Mouse (Mus musculus) ES-E14 (cell line): Measurements from ENCODE around the gene Ccdc28b. TPM values are rescaled to one million over a fixed set of nuclear protein-coding genes. Genes with fewer than 3 reads are reported as not detected.

Experiments
- DNase-seq: peaks from one replicate; pipeline ENCODE4 v3.0.0-alpha.2; 2013; ENCODE audit warnings: low read depth, low spot score
- H3K27ac ChIP-seq: 2 replicates; pipeline ENCODE4 v1.5.1; 2012; ENCODE audit warnings: low read depth, mild to moderate bottlenecking, low read length, moderate library complexity, mixed read lengths; ENCODE audit not compliant: poor library complexity, insufficient read depth, severe bottlenecking
- H3K36me3 ChIP-seq: 2 replicates; pipeline ENCODE4 v1.6.1; 2012; ENCODE audit warnings: mild to moderate bottlenecking, low read length, moderate library complexity, mixed read lengths; ENCODE audit not compliant: control insufficient read depth, poor library complexity, insufficient read depth, severe bottlenecking
- H3K4me1 ChIP-seq, 2 experiments: fragments of 150-350 bp in 1 of 2; sonication (generic) in 1 of 2; 2 replicates each; pipeline ENCODE4 v1.6.1; 2012; ENCODE audit warnings: low read length in 2 of 2, mild to moderate bottlenecking in 1 of 2, mixed read lengths in 1 of 2; ENCODE audit not compliant: control insufficient read depth in 2 of 2, insufficient read depth in 2 of 2, poor library complexity in 1 of 2
- H3K4me3 ChIP-seq, 2 experiments: fragments of 150-350 bp in 1 of 2; sonication (generic) in 1 of 2; 2 replicates each; pipeline ENCODE4 v1.5.1; 2012; ENCODE audit warnings: low read length in 2 of 2, low read depth in 1 of 2, mild to moderate bottlenecking in 1 of 2, mixed read lengths in 1 of 2; ENCODE audit not compliant: insufficient read depth in 1 of 2, poor library complexity in 1 of 2, severe bottlenecking in 1 of 2
- H3K9ac ChIP-seq: 2 replicates; pipeline ENCODE4 v1.6.1; 2012; ENCODE audit warnings: low read depth, mild to moderate bottlenecking, low read length, mixed read lengths; ENCODE audit not compliant: poor library complexity, insufficient read depth, severe bottlenecking
- H3K9me3 ChIP-seq: fragments of 150-350 bp; sonication (generic); 2 replicates; pipeline ENCODE4 v1.6.1; 2012; ENCODE audit warnings: low read depth, mild to moderate bottlenecking, low read length; ENCODE audit not compliant: control insufficient read depth, insufficient read depth
- CHD2 ChIP-seq: IDR thresholded peaks from 2 replicates; pipeline ENCODE4 v1.6.1; 2014; ENCODE audit warnings: mild to moderate bottlenecking, low read depth, low read length, inconsistent platforms
- HCFC1 ChIP-seq: IDR thresholded peaks from 2 replicates; pipeline ENCODE4 v1.6.1; 2012; ENCODE audit warnings: low read length, inconsistent platforms, borderline replicate concordance; ENCODE audit not compliant: insufficient read depth
- MAFK ChIP-seq: IDR thresholded peaks from 2 replicates; pipeline ENCODE4 v1.6.1; 2014; ENCODE audit warnings: mild to moderate bottlenecking, low read depth, low read length, inconsistent platforms; ENCODE audit not compliant: insufficient read depth
- ZC3H11A ChIP-seq: IDR thresholded peaks from 2 replicates; pipeline ENCODE4 v1.6.1; 2012; ENCODE audit warnings: low read depth, mild to moderate bottlenecking, inconsistent platforms, low read length, borderline replicate concordance
- ZNF384 ChIP-seq: IDR thresholded peaks from 2 replicates; pipeline ENCODE4 v1.6.1; 2012; ENCODE audit warnings: low read depth, low read length, inconsistent platforms
- in situ Hi-C, 2 experiments: fragments of 600-800 bp; cut with MboI; formaldehyde crosslinking; loops; one replicate each; pipeline ENCODE4 v1.15.1; 2025; ENCODE audit warnings: low sequenced_read_pairs in 2 of 2, inconsistent platforms in 1 of 2; ENCODE audit not compliant: unreplicated experiment in 2 of 2
- total RNA-seq: library from RNA; depleted of rRNA; stranded (reverse); fragments of 300-350 nt; gene quantifications from 2 replicates; pipeline ENCODE4 v1.2.3, GENCODE M21; 2012

The Ccdc28b gene
- total RNA-seq, 1 experiment = 11.1 TPM

GRCm38 (mm10) chr4:129645204-129645603 lies 21.5 kb upstream of the Ccdc28b start:
- TF ChIP-seq MAFK (no peak), ZC3H11A (no peak)
- in situ Hi-C loops = no loop called here
- peaks cover 0 to 2% of the 10 kb centered on the region in 2 experiments; a peak in 1 of 4 replicates for H3K4me1 ChIP-seq
- no peak overlapping the region for H3K4me3 ChIP-seq
- H3K9me3 ChIP-seq = no peaks in the 10 kb centered on the region
- no peak overlapping the region for H3K9ac ChIP-seq
- DNase-seq = no peak
- peaks cover 19% of the 10 kb centered on the region for H3K36me3 ChIP-seq
- H3K27ac ChIP-seq = no peak overlapping the region

GRCm38 (mm10) chr4:129641756-129642155 lies 18.0 kb upstream of the Ccdc28b start:
- H3K9ac ChIP-seq = no peak overlapping the region; the same call in 1 of the 2 replicates
- in situ Hi-C loops = no loop called here
- no peak for TF ChIP-seq CHD2
- no peak for TF ChIP-seq ZNF384
- no peak for TF ChIP-seq HCFC1
- no peaks in the 10 kb centered on the region for H3K9me3 ChIP-seq
- H3K36me3 ChIP-seq = peaks cover 25% of the 10 kb centered on the region
- no peaks in the 10 kb centered on the region; a peak in 2 of 4 replicates for H3K4me1 ChIP-seq
- no peak overlapping the region for H3K27ac ChIP-seq
- DNase-seq = no peak
- peak overlapping the region in 1 of 2 experiments; percentile 75; a peak in 1 of 4 replicates for H3K4me3 ChIP-seq

- H3K9me3 ChIP-seq = no peaks in the 10 kb centered on the region
- peak; percentile 97 for DNase-seq
- peak within 1 kb of the TSS; percentile 97 for H3K9ac ChIP-seq
- TF ChIP-seq ZNF384 (peak; percentile 86), HCFC1 (peak; percentile 90), ZC3H11A (no peak), MAFK (no peak), CHD2 (0 out of 2 replicates have a peak, but pooled peaks have one; percentile 49)
- no peaks in the 10 kb centered on the region; a peak in 2 of 4 replicates for H3K4me1 ChIP-seq
- peaks cover 28% of the 10 kb centered on the region for H3K36me3 ChIP-seq
- in situ Hi-C loops = no loop called here
- H3K27ac ChIP-seq = peak within 1 kb of the TSS; percentile 80
- peak within 1 kb of the TSS; percentile 75 to 81 for H3K4me3 ChIP-seq
Measured at GRCm38 (mm10) chr4:129640638-129641467, 17.1 kb upstream of the Ccdc28b start, which contains the start of gene Txlna. TSS of gene Txlna (minus strand) at chr4:129641065.

GRCm38 (mm10) chr4:129640101-129640637 lies 16.4 kb upstream of the Ccdc28b start:
- H3K9ac ChIP-seq = peak overlapping the region; percentile 97
- no peaks in the 10 kb centered on the region for H3K9me3 ChIP-seq
- in situ Hi-C loops = no loop called here
- DNase-seq = no peak
- no peak for TF ChIP-seq MAFK
- no peak for TF ChIP-seq ZC3H11A
- no peak for TF ChIP-seq HCFC1
- TF ChIP-seq CHD2 = no peak
- TF ChIP-seq ZNF384 = no peak
- peak overlapping the region; percentile 75 to 81 for H3K4me3 ChIP-seq
- no peak overlapping the region; the same call in 1 of the 2 replicates for H3K27ac ChIP-seq
- H3K36me3 ChIP-seq = peaks cover 28% of the 10 kb centered on the region
- no peaks in the 10 kb centered on the region; a peak in 2 of 4 replicates for H3K4me1 ChIP-seq
